Mouse (Mus musculus) liver, adult 2 months (tissue): Measurements from ENCODE around the gene Sorcs1. TPM values are rescaled to one million over a fixed set of nuclear protein-coding genes. Genes with fewer than 3 reads are reported as not detected.

ENCODE experiments used
- DNase-seq: peaks from one replicate; pipeline ENCODE4 v3.0.0-alpha.2; 2011; ENCODE audit warnings: low read depth, low spot score; ENCODE audit errors: extremely low read depth
- H3K27ac ChIP-seq: fragments of 200-500 bp; replicated peaks from 2 replicates; pipeline ENCODE4 v1.5.1; 2012; ENCODE audit warnings: low read depth, mild to moderate bottlenecking, control low read depth, inconsistent platforms, low read length; ENCODE audit not compliant: insufficient read depth
- H3K27me3 ChIP-seq: fragments of 200-500 bp; 2 replicates; pipeline ENCODE4 v1.6.1; 2012; ENCODE audit warnings: mild to moderate bottlenecking, moderate library complexity, low read length, inconsistent platforms; ENCODE audit not compliant: control insufficient read depth, insufficient read depth
- H3K36me3 ChIP-seq: fragments of 200-500 bp; 2 replicates; pipeline ENCODE4 v1.6.1; 2012; ENCODE audit warnings: low read length, inconsistent platforms; ENCODE audit not compliant: control insufficient read depth, insufficient read depth
- H3K4me1 ChIP-seq: fragments of 200-500 bp; 2 replicates; pipeline ENCODE4 v1.6.1; 2011; ENCODE audit warnings: low read length; ENCODE audit not compliant: control insufficient read depth, insufficient read depth
- H3K4me3 ChIP-seq: fragments of 200-500 bp; 2 replicates; pipeline ENCODE4 v1.5.1; 2011; ENCODE audit warnings: low read depth, mild to moderate bottlenecking, control low read depth, low read length, moderate library complexity; ENCODE audit not compliant: insufficient read depth
- H3K79me2 ChIP-seq: fragments of 200-500 bp; 2 replicates; pipeline ENCODE4 v1.6.1; 2012; ENCODE audit warnings: inconsistent platforms, mild to moderate bottlenecking, low read length, moderate library complexity; ENCODE audit not compliant: control insufficient read depth, insufficient read depth
- H3K9ac ChIP-seq: fragments of 200-500 bp; 2 replicates; pipeline ENCODE4 v1.6.1; 2012; ENCODE audit warnings: low read depth, mild to moderate bottlenecking, control low read depth, inconsistent platforms, low read length
- CTCF ChIP-seq: fragments of 200-500 bp; IDR thresholded peaks from 2 replicates; pipeline ENCODE4 v1.5.1; 2011; ENCODE audit warnings: low read depth, low read length, control low read depth
- POLR2A ChIP-seq: fragments of 200-500 bp; IDR thresholded peaks from 2 replicates; pipeline ENCODE4 v1.6.1; 2011; ENCODE audit warnings: low read length, control low read depth; ENCODE audit not compliant: insufficient read depth; ENCODE audit errors: extremely low read depth
- WGBS: fragments of 180-500 bp; shearing (Covaris S2); methylation state at CpG from one replicate; pipeline ENCODE4 v1.1.7; 2018; 5-methylcytosine and 5-hydroxymethylcytosine counted together
- polyA plus RNA-seq: library from polyadenylated mRNA; depleted of rRNA; stranded (reverse); fragments of >200 nt; gene quantifications from 2 replicates; pipeline ENCODE4 v1.2.3, GENCODE M21; 2012
- total RNA-seq: library from RNA; depleted of rRNA; stranded (reverse); fragments of >200 nt; gene quantifications from 2 replicates; pipeline ENCODE4 v1.2.3, GENCODE M21; 2014

Gene Sorcs1
- total and polyA plus RNA-seq, 2 experiments, result not detected

DNA sequence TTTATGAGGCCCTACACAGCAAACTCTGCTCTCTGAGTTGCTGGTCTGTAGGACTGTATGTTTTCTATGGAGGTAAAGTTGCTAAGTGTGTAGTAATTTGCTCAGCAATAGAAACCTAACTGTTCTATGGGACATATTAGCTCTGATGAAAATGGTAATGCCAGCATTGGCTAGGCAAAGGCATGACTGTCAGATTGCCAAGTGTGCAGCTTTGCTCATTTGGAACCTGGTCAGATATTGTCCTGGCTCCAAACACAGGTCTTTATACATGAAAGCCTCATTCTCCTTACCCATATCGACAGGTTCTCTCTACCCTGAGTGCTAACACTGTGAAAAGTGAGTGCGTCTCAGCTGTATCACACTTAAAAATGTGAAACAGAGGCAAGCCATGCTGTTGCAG, 280.1 kb downstream of the Sorcs1 start:
- H3K4me1 ChIP-seq, result no peaks in the 10 kb centered on the region
- H3K36me3 ChIP-seq, result no peaks in the 10 kb centered on the region
- H3K27ac ChIP-seq, result no peak overlapping the region
- no peak overlapping the region for H3K9ac ChIP-seq
- TF ChIP-seq POLR2A (no peak), CTCF (no peak)
- H3K27me3 ChIP-seq, result no peaks in the 10 kb centered on the region
- DNase-seq, result no peak
- no peak overlapping the region for H3K4me3 ChIP-seq
- H3K79me2 ChIP-seq, result no peaks in the 10 kb centered on the region
- whole genome bisulfite sequencing, result 86% methylated on average over 2 of the region's 2 CpGs

DNA sequence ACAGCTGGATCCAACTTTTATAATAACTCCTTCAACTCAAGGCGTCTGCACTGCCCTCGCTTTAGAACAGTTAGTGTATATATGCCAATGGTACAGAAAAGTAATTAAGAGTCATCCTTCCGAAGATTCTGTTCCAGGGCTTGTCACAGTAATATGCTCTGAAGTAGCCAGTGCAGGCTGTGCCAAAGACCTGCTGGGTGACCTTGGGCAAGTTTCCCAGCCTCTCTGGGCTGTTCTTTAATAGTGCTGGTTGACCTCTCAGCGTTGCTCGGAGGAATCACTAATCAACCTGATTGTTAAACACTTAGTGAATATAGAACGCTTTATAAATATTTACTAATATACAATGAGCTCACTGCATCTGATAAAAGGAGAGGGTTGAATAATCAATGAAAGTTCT, 282.7 kb downstream of the Sorcs1 start:
- H3K79me2 ChIP-seq, result no peaks in the 10 kb centered on the region
- no peak overlapping the region for H3K27ac ChIP-seq
- no peak overlapping the region for H3K9ac ChIP-seq
- no peaks in the 10 kb centered on the region for H3K36me3 ChIP-seq
- H3K4me1 ChIP-seq, result no peaks in the 10 kb centered on the region
- no peak overlapping the region for H3K4me3 ChIP-seq
- WGBS, result 67% methylated on average over 6 of the region's 6 CpGs
- DNase-seq, result no peak
- no peaks in the 10 kb centered on the region for H3K27me3 ChIP-seq
- TF ChIP-seq CTCF, result no peak
- TF ChIP-seq POLR2A, result no peak

DNA sequence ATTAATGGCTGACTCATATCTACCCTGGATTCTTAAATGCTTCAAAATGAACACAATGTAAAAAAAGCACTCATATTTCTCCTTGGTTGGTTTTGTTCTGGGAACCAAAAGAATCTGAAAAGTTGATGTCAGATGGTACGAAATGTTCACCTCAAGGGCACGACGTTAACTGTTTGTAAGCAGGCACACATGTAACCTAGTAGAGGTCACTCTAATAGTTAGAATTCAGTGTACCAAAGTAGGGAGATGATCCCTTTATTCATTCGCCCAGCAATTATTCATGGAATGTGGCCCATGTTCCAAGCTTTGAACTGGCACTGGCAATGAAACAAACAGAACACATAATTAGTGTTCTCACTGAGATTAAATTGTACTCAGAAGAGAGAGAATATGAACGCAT, 284.3 kb downstream of the Sorcs1 start:
- H3K9ac ChIP-seq, result no peak overlapping the region
- WGBS, result 78% methylated on average over 5 of the region's 5 CpGs
- no peaks in the 10 kb centered on the region for H3K36me3 ChIP-seq
- no peak overlapping the region for H3K27ac ChIP-seq
- H3K4me3 ChIP-seq, result no peak overlapping the region
- no peaks in the 10 kb centered on the region for H3K79me2 ChIP-seq
- H3K4me1 ChIP-seq, result no peaks in the 10 kb centered on the region
- TF ChIP-seq POLR2A (no peak), CTCF (no peak)
- no peaks in the 10 kb centered on the region for H3K27me3 ChIP-seq
- no peak for DNase-seq

DNA sequence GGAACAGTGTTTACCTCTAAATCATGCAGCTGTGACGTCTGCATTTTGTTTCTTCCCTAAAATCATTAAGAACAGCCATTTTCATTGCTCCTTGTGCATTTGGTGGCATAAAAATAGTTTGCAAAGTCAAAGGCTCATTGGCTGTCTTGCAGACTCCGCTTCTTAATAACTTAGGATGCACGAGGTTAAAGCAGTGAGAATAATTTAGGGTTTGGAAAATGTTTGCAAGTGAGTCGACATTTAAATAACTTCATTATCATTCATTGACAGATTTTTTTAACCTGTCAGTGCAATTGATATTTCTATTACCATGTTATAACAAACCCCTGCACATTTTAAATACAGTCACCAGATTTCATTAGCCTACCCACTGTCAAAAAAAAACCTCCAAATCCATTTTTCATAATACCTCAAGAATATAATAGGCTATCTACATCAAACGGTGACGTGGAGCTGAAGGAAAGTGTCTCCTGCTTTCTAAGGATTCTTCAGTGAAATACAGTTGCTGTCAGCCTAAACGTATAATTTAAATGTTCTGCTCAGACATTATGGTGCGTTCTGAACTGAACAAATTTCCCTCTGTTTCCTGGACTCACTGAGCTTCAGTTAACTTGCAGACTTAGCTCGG, 288.4 kb downstream of the Sorcs1 start:
- H3K4me1 ChIP-seq, result no peaks in the 10 kb centered on the region
- no peak overlapping the region for H3K27ac ChIP-seq
- H3K36me3 ChIP-seq, result no peaks in the 10 kb centered on the region
- no peaks in the 10 kb centered on the region for H3K27me3 ChIP-seq
- 80% methylated on average over 9 of the region's 9 CpGs for WGBS
- no peak for DNase-seq
- TF ChIP-seq CTCF (no peak), POLR2A (no peak)
- no peaks in the 10 kb centered on the region for H3K79me2 ChIP-seq
- no peak overlapping the region for H3K4me3 ChIP-seq
- no peak overlapping the region for H3K9ac ChIP-seq

DNA sequence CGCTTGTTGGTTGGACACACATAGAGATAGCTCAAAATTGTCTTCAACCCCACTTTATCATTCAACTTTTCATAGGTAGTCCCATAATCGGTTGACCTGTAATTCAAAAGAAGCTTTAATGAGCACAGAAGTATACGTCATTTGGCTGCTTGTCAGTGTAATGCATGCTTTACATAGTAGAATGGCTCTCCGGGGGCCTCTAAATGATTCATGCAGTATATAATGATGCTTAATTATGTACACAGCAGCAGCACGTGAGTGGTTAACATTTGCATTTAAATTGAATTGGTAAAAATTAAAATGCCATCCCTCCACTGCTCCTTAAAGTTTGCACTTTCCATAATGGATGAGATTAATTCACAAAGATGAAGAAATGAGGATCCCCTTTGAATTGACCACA, 299.5 kb downstream of the Sorcs1 start:
- TF ChIP-seq CTCF (no peak), POLR2A (no peak)
- WGBS, result 84% methylated on average over 5 of the region's 5 CpGs

DNA sequence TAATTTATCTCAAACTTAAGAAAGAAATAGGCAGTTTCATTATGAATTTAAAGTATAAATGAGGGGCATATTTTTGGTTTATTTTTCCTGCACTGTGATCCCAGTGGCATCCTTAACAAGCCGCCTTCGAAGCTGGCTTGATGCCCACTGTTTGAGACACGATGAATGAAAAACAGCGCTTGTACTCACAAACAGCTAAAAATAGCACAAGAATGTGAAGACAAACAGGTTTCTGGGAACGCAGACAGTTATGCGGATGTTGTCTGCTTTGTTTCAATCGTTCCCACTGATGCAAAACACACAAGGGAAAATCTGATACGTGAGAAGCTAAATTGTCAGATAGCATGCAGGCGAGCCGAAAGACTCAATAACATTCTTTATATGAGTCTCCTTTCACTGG, 303.7 kb downstream of the Sorcs1 start:
- Histone ChIP-seq H3K27me3 (no peaks in the 10 kb centered on the region), H3K4me3 (no peak overlapping the region), H3K36me3 (no peaks in the 10 kb centered on the region), H3K27ac (no peak overlapping the region), H3K9ac (no peak overlapping the region), H3K4me1 (no peaks in the 10 kb centered on the region), H3K79me2 (no peaks in the 10 kb centered on the region)
- no peak for TF ChIP-seq POLR2A
- no peak for TF ChIP-seq CTCF
- DNase-seq, result no peak
- WGBS, result 64% methylated on average over 10 of the region's 10 CpGs

More for the DNA sequence above, 299.5 kb downstream of the Sorcs1 start:
- H3K27ac ChIP-seq, result no peak overlapping the region
- no peaks in the 10 kb centered on the region for H3K36me3 ChIP-seq
- no peaks in the 10 kb centered on the region for H3K79me2 ChIP-seq
- H3K27me3 ChIP-seq, result no peaks in the 10 kb centered on the region
- no peak for DNase-seq
- H3K4me3 ChIP-seq, result no peak overlapping the region
- no peaks in the 10 kb centered on the region for H3K4me1 ChIP-seq
- H3K9ac ChIP-seq, result no peak overlapping the region
